Mouse (Mus musculus): Measurements from ENCODE around the gene St14. TPM values are rescaled to one million over a fixed set of nuclear protein-coding genes. Genes with fewer than 3 reads are reported as not detected.

The St14 gene
- total RNA-seq, 2 experiments from 2014 or later: 0.52 to 0.65 TPM

DNA sequence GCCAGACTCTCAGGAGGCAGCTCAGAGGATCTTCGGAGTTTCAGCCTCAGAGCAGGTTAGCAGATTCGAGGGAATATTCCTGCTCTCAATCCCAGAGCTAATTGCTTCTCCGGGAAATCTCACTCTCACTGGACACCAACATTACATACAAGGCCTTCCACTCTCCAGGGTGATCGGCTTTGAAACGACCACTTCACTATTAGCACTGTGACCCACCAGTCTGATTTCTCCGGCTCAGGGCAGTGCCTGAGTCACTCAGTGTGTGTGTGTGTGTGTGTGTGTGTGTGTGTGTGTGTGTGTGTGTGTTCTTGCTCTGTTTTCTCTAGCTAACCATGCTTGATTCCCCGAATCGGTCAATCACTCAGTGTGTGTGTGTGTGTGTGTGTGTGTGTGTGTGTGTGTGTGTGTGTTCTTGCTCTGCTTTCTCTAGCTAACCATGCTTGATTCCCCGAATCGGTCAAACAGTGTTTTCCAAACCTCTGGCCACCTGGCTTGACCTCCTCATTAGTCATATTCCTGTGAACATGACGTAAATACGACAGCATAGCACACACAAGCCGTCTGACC is 9.1 kb downstream of the St14 start:
- no peak for DNase-seq

DNA sequence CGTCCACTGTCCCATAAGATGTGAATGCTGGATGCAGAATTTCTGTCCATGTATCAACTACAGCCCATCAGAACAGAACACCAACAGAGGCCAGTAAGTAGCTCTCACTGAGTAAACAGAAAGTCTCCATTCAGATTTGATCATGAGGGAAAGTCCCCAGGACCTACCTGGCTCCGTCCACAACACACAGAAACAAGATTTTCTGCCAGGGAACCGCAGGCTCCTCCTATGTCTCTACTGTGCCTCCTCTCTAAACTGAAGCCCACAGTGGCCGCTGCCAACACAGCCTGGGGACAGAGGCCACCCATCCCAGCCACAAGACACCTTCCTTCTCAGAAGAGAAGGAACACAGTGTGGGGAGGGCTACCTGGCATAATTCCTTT is 11.1 kb downstream of the St14 start:
- no peak for DNase-seq

- no peak for DNase-seq
Observed at GRCm38 (mm10) chr9:31119882-31120532, 11.6 kb downstream of the St14 start.

- no peak for DNase-seq
Observed at GRCm38 (mm10) chr9:31119405-31119804, 12.2 kb downstream of the St14 start.

GRCm38 (mm10) chr9:31118520-31119298 is 12.9 kb downstream of the St14 start:
- DNase-seq: peak; percentile 24

- no peak for DNase-seq
Observed at GRCm38 (mm10) chr9:31117488-31117887, 14.2 kb downstream of the St14 start.

- no peak for DNase-seq
Observed at GRCm38 (mm10) chr9:31117088-31117487, 14.6 kb downstream of the St14 start.

DNA sequence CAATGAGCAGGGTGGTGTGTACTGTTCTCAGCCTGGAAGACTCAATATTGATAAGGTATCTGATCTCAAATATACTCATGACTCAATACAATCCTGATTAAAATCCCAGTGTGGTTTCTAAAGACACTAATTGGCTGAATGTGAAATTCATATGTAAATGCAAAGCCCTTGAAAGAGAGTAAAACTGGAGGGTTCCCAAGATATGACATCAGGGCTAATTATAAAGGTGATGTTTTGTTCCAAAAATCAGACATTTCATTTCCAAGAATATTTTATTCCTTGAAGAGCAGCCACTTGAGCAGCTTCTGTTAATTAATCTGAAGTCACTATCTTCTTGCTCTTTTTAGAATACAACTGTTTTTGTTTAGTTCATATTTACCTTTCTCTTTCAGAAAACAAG is 16.1 kb downstream of the St14 start:
- no peak for DNase-seq

DNA sequence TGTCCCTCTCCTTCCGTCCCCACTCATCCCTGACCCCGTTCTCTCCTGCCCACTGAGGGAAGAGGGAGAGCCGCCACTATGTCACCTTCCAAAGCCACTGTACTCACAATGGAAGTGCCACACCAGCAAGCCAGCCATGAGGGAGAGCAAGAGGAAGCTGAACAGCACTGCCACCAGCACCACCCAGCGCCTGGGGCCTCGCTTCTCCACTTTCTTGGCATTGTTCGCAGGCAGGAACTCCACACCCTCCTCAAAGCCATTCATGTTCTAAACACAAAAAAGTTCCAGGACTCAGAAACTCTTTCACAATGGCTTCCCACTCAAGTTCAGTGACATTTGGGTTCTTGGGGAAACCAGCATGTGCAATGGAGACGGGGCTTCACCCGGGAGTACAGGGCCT is 23.2 kb downstream of the St14 start:
- no peak for DNase-seq

GRCm38 (mm10) chr9:31098118-31098517 is 33.5 kb downstream of the St14 start:
- DNase-seq: no peak

GRCm38 (mm10) chr9:31097088-31098082 is 34.3 kb downstream of the St14 start:
- DNase-seq: peak; percentile 46

DNA sequence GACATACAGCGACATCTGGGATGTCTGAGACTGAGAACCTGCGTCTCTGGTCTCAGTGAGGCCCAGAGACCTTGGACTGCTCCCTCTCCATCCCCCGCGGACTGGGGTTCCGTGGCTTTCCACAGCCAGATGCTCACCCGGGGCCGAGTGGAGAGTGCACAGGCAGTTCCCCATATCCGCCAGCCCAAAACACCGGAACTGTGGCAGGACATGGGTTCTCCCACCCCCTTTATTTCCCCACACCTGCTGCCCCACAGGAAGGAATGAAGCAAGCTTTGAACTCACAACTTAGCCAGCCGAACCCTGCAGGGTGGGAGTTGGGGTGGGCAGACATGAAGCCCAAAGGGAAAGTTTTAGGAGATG is 38.8 kb downstream of the St14 start:
- DNase-seq: no peak

DNA sequence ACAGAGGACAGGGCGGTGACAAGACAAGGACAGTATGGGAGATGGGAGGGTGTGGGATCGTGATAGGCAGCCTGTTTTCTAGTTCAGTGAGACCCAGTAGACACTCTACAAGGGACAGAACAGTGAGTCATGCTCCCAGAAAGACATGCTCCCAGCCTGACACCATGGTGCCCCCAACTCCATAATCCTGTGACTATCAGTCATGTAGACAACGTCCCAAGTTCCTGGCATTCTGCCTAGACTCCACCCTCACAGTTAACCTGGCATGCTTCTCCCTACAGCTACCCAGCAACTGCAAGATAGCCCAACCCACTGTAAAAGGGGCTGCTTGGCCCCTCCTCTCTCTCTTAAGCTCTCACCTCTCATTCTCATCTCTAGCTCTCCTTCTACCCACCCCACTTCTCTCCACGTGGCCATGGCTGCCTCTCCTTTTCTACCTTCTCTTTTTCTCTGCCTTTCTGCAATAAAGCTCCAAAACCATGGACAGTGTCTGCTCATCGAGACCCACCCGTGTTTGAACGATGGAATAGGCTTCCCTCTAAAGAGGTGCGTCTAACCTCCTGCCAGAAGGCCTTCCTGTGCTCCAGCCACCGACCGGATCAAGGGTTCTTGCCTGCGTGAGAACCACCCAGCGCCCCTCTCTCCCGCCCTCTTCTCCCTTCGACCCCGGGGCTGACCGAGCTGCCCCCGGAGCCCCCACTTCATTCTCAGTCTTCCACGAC is 39.4 kb downstream of the St14 start:
- DNase-seq: no peak

DNA sequence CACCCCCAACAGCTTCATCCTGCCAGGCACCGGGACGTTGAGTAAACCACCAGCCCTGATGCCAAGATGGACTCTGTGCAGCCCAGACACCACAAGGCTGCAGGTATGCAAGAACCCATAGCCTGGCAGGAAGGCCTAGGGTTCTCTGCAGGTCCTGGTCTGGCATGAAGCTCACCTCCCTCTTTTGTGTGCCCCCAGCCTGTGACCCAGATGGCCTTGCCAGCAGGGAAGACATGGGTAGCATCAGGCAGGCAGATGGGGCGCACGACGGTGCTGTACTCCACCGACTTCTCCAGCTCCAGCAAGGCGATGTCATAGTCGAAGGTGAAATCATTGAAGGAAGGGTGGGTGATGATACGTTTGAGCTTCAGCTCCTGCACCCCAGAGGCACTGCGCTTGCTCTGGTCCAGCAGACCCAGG is 40.5 kb downstream of the St14 start:
- DNase-seq: no peak

GRCm38 (mm10) chr9:31090081-31091023 is 41.3 kb downstream of the St14 start:
- DNase-seq: peak; percentile 3

DNA sequence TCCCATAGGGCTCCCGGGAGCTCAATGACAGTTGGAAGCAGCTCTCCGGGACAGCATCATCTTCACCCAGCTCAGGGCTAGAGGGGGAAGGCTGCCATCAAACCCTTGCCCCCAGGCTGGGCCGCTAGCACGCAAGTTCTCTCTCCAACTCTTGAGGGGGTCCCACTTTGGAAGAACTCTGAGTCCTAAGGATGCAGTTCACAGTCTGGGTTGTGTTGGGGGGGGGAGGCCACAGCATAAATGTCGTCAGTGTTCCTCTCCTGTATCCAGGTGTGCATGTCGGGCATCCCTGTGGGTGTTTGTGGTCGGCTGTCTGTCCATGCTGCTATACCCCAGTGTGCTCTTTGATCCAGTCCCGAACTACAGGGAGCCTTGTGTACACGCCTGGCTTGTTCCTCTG is 42.1 kb downstream of the St14 start:
- no peak for DNase-seq

DNA sequence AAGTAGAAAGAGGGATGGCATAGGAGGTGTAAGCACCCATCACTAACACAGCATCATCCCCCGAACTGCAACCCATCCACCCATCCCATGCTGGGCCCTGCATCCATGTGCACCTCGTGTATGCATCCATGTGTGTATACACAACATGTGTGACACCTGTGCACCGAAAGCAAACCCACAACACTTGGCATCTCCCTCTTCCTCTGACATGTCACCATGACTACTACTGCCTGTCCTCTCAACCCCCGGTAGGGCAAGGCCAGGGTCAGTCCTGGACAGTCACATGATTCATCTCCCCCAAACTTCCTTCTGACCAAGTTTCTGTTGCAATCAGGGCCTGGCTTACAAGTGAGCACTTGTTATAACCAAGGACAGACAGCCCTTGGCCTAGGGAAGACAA is 42.8 kb downstream of the St14 start:
- peak; percentile 2 for DNase-seq

DNA sequence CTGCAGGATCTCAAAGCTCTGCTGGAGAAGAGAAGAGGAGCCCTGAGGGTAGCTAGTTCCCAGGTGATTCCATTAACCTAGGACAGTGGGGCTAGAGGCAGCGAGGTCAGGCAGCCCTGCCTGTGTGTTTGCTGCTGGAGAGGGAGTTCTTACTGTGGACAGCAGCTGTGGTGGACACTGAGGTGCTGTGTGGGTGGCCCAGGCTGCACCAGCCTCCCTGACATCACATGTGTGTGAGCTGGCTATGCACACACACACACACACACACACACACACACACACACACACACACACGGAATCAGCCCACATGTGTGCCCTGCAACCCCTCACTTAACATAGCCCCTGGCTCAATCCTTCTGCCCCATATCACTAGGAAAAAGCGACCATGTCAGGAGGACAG is 43.5 kb downstream of the St14 start:
- DNase-seq: no peak

- no peak for DNase-seq
Observed at GRCm38 (mm10) chr9:31087466-31087865, 44.2 kb downstream of the St14 start.

DNA sequence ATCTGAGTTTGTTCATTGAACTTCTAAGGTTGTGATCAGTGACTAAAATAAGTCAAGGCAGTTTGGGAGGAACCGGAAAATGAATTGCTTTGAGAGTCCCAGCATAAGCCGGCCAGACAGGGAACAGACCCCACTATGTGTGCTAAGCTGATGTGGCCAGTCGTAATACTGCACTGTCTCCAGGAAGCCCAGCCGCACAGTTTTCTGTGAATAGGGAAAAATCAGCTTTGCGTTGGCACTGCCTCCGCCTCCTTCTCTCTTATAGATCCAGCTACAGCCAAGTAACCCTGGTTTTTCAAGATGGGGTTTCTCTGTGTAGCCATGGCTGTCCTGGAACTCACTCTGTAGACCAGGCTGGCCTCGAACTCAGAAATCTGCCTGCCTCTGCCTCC is 44.9 kb downstream of the St14 start:
- DNase-seq: no peak
